Mouse (Mus musculus): ENCODE results near the gene C8g. TPM values are rescaled to one million over a fixed set of nuclear protein-coding genes. Genes with fewer than 3 reads are reported as not detected.

Gene C8g
- 0.45 to 2.0 TPM (median 0.80 TPM) in 4 replicates for total RNA-seq (2023; ENCODE audit: inconsistent age)

GRCm38 (mm10) chr2:25501593-25502486, at the start of gene C8g:
TSS of gene C8g (minus strand) at chr2:25501719.

GRCm38 (mm10) chr2:25546811-25547491, 45.4 kb upstream of the C8g start, which contains the start of gene Traf2:
TSS of gene Traf2 (minus strand) at chr2:25546940.

GRCm38 (mm10) chr2:25500576-25501405, 728 bp downstream of the C8g start, which contains the start of gene Fbxw5:
TSS of gene Fbxw5 (plus strand) at chr2:25500750.

GRCm38 (mm10) chr2:25493476-25493961, 8.0 kb downstream of the C8g start, which contains the start of gene Lcn12:
TSS of gene Lcn12 (minus strand) at chr2:25493911.

DNA sequence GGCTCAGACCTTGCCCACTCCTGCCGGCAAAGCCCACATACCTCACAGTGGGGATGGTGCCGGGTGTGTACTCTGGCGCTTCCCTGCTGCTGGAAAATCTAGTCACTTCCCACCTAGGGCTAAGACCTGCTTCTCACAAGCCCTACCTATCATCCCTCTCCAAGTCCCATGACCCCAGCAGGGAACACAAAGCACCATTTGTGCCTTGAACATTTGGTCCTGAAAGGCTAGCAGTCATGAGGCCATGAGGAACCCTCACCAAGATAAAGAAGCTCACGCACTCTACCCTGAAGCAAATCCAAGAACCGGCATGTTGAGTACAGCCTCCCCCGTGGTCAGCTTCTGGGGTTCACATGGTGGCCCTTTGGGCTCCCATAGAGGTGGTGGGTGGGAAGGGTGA, 31.6 kb downstream of the C8g start, which contains the start of gene Ptgds:
Ptgds (minus strand) TSS at position 78 of the 400 bp plus-strand sequence.

GRCm38 (mm10) chr2:25460551-25461309, 40.8 kb downstream of the C8g start, which contains the start of gene Paxx:
TSS of gene Paxx (minus strand) at chr2:25461094.

GRCm38 (mm10) chr2:25456205-25456953, 45.1 kb downstream of the C8g start, which contains the start of gene Clic3:
TSS of gene Clic3 (plus strand) at chr2:25456838.

Other genes with a start within 250 kb of the C8g start
- gene Tmem203, start 246.3 kb downstream of the C8g start, total RNA-seq (2023; ENCODE audit: inconsistent age): 17.0 to 23.1 TPM (median 22.3 TPM) in 4 replicates
- gene Tprn, start 239.1 kb downstream of the C8g start, total RNA-seq (2023; ENCODE audit: inconsistent age): 11.7 to 16.8 TPM (median 12.7 TPM) in 4 replicates
- gene Ssna1, start 229.3 kb downstream of the C8g start, total RNA-seq (2023; ENCODE audit: inconsistent age): 36.2 to 41.2 TPM (median 39.2 TPM) in 4 replicates
- gene Anapc2, start 229.2 kb downstream of the C8g start, total RNA-seq (2023; ENCODE audit: inconsistent age): 99.6 to 125 TPM (median 108 TPM) in 4 replicates
- gene Tmem210, start 213.6 kb downstream of the C8g start, total RNA-seq (2023; ENCODE audit: inconsistent age): not detected in 4 replicates
- gene Lrrc26, start 211.8 kb downstream of the C8g start, total RNA-seq (2023; ENCODE audit: inconsistent age): not detected in 4 replicates
- gene Grin1, start 182.5 kb downstream of the C8g start, total RNA-seq (2023; ENCODE audit: inconsistent age): not detected in 4 replicates
- gene Man1b1, start 169.4 kb downstream of the C8g start, total RNA-seq (2023; ENCODE audit: inconsistent age): 38.3 to 49.0 TPM (median 42.3 TPM) in 4 replicates
- 34.8 to 44.7 TPM (median 42.3 TPM) in 4 replicates for gene Dpp7, start 145.4 kb downstream of the C8g start, total RNA-seq (2023; ENCODE audit: inconsistent age)
- gene Uap1l1, start 136.0 kb downstream of the C8g start, total RNA-seq (2023; ENCODE audit: inconsistent age): 29.6 to 32.3 TPM (median 30.7 TPM) in 4 replicates
- 0.94 to 1.4 TPM (median 1.1 TPM) in 4 replicates for gene Sapcd2, start 129.4 kb downstream of the C8g start, total RNA-seq (2023; ENCODE audit: inconsistent age)
- gene Entpd2, start 105.8 kb downstream of the C8g start, total RNA-seq (2023; ENCODE audit: inconsistent age): not detected in 4 replicates
- not detected in 4 replicates for gene Npdc1, start 102.4 kb downstream of the C8g start, total RNA-seq (2023; ENCODE audit: inconsistent age)
- gene Fut7, start 78.5 kb downstream of the C8g start, total RNA-seq (2023; ENCODE audit: inconsistent age): 0.24 TPM in 1 of 4 replicates, not detected in the others
- gene Abca2, start 73.0 kb downstream of the C8g start, total RNA-seq (2023; ENCODE audit: inconsistent age): 36.8 to 44.5 TPM (median 42.0 TPM) in 4 replicates
- gene Clic3, start 44.9 kb downstream of the C8g start, total RNA-seq (2023; ENCODE audit: inconsistent age): 0.80 TPM in 1 of 4 replicates, not detected in the others
- gene Paxx, start 40.6 kb downstream of the C8g start, total RNA-seq (2023; ENCODE audit: inconsistent age): 111 to 124 TPM (median 114 TPM) in 4 replicates
- gene Ptgds, start 31.7 kb downstream of the C8g start, total RNA-seq (2023; ENCODE audit: inconsistent age): not detected in 4 replicates
- not detected in 4 replicates for gene Lcn12, start 7.8 kb downstream of the C8g start, total RNA-seq (2023; ENCODE audit: inconsistent age)
- 69.9 to 80.2 TPM (median 72.7 TPM) in 4 replicates for gene Fbxw5, start 969 bp downstream of the C8g start, total RNA-seq (2023; ENCODE audit: inconsistent age)
- gene Traf2, start 45.2 kb upstream of the C8g start, total RNA-seq (2023; ENCODE audit: inconsistent age): 48.8 to 61.5 TPM (median 56.4 TPM) in 4 replicates
- gene Edf1, start 56.1 kb upstream of the C8g start, total RNA-seq (2023; ENCODE audit: inconsistent age): 111 to 137 TPM (median 123 TPM) in 4 replicates
- gene Mamdc4, start 73.1 kb upstream of the C8g start, total RNA-seq (2023; ENCODE audit: inconsistent age): 1.8 to 3.7 TPM (median 2.4 TPM) in 4 replicates
- gene Phpt1, start 73.5 kb upstream of the C8g start, total RNA-seq (2023; ENCODE audit: inconsistent age): 15.5 to 23.8 TPM (median 21.3 TPM) in 4 replicates
- gene Ajm1, start 80.0 kb upstream of the C8g start, total RNA-seq (2023; ENCODE audit: inconsistent age): 0.15 to 0.42 TPM (median 0.19 TPM) in 4 replicates
- gene Rabl6, start 106.8 kb upstream of the C8g start, total RNA-seq (2023; ENCODE audit: inconsistent age): 84.7 to 117 TPM (median 104 TPM) in 4 replicates
- gene Ccdc183, start 116.0 kb upstream of the C8g start, total RNA-seq (2023; ENCODE audit: inconsistent age): not detected in 4 replicates
- 0.99 to 2.1 TPM (median 1.3 TPM) in 3 of 4 replicates, not detected in the other for gene Tmem141, start 120.3 kb upstream of the C8g start, total RNA-seq (2023; ENCODE audit: inconsistent age)
- gene Fcna, start 126.3 kb upstream of the C8g start, total RNA-seq (2023; ENCODE audit: inconsistent age): 4.0 to 8.2 TPM (median 6.6 TPM) in 4 replicates
- not detected in 4 replicates for gene Lcn8, start 151.4 kb upstream of the C8g start, total RNA-seq (2023; ENCODE audit: inconsistent age)
- gene Lcn5, start 156.2 kb upstream of the C8g start, total RNA-seq (2023; ENCODE audit: inconsistent age): not detected in 4 replicates
- not detected in 4 replicates for gene Lcn6, start 175.1 kb upstream of the C8g start, total RNA-seq (2023; ENCODE audit: inconsistent age)
- gene Lcn10, start 181.0 kb upstream of the C8g start, total RNA-seq (2023; ENCODE audit: inconsistent age): not detected in 4 replicates
- gene Obp2a, start 198.3 kb upstream of the C8g start, total RNA-seq (2023; ENCODE audit: inconsistent age): not detected in 4 replicates
- gene Bmyc, start 205.0 kb upstream of the C8g start, total RNA-seq (2023; ENCODE audit: inconsistent age): 28.3 to 34.8 TPM (median 29.7 TPM) in 4 replicates
- gene Obp2b, start 235.3 kb upstream of the C8g start, total RNA-seq (2023; ENCODE audit: inconsistent age): not detected in 4 replicates

All from B cell, adult (primary cell).